Mouse (Mus musculus) layer of hippocampus, adult 11-12 months (tissue): Measurements from ENCODE around the gene Fes.
A peak's percentile ranks its signal among the peaks of the same experiment; 100 is the strongest.
"Not testable (repeated sequence)": the region's sequence is repeated elsewhere in the genome, so short reads cannot be mapped to it uniquely, and the experiment has no call there.

Source experiments
- DNase-seq: peaks from one replicate; pipeline ENCODE4 v3.0.0; 2022; ENCODE audit warnings: low spot score

Fes gene

GRCm38 (mm10) chr7:80404101-80404894 lies 16.6 kb upstream of the Fes start:
- DNase-seq = no peak

- peak; percentile 53 for DNase-seq
Measured at GRCm38 (mm10) chr7:80403551-80403950, 15.8 kb upstream of the Fes start.

- peak; percentile 55 for DNase-seq
Measured at GRCm38 (mm10) chr7:80402651-80403321, 15.0 kb upstream of the Fes start.

- no peak for DNase-seq
Measured at GRCm38 (mm10) chr7:80401860-80402641, 14.3 kb upstream of the Fes start.

GRCm38 (mm10) chr7:80401041-80401859 lies 13.5 kb upstream of the Fes start:
- DNase-seq = no peak

- DNase-seq = no peak
Measured at GRCm38 (mm10) chr7:80400571-80400970, 12.8 kb upstream of the Fes start.

GRCm38 (mm10) chr7:80400099-80400498 lies 12.4 kb upstream of the Fes start:
- no peak for DNase-seq

- DNase-seq = no peak
Measured at GRCm38 (mm10) chr7:80398654-80399444, 11.1 kb upstream of the Fes start.

- no peak for DNase-seq
Measured at GRCm38 (mm10) chr7:80397986-80398385, 10.2 kb upstream of the Fes start.

- not testable (repeated sequence) for DNase-seq
Measured at GRCm38 (mm10) chr7:80396427-80396826, 8.7 kb upstream of the Fes start.

- no peak for DNase-seq
Measured at GRCm38 (mm10) chr7:80394600-80394999, 6.9 kb upstream of the Fes start.

- no peak for DNase-seq
Measured at GRCm38 (mm10) chr7:80392119-80392518, 4.4 kb upstream of the Fes start.

- DNase-seq = no peak
Measured at GRCm38 (mm10) chr7:80387033-80387632, 613 bp downstream of the Fes start.

- peak; percentile 93 for DNase-seq
Measured at GRCm38 (mm10) chr7:80386235-80386930, 1.4 kb downstream of the Fes start.

- DNase-seq = no peak
Measured at GRCm38 (mm10) chr7:80382919-80383318, 4.8 kb downstream of the Fes start.

- DNase-seq = no peak
Measured at GRCm38 (mm10) chr7:80379531-80379930, 8.2 kb downstream of the Fes start.

GRCm38 (mm10) chr7:80377471-80377870 lies 10.3 kb downstream of the Fes start:
- peak; percentile 69 for DNase-seq

- no peak for DNase-seq
Measured at GRCm38 (mm10) chr7:80376192-80376591, 11.6 kb downstream of the Fes start.

- no peak for DNase-seq
Measured at GRCm38 (mm10) chr7:80375376-80376039, 12.2 kb downstream of the Fes start.
